Mouse (Mus musculus): ENCODE results near the gene Gm16223. TPM values are rescaled to one million over a fixed set of nuclear protein-coding genes. Genes with fewer than 3 reads are reported as not detected.

Gm16223 gene
- total and polyA plus RNA-seq, 3 experiments = not detected

- Histone ChIP-seq H3K27ac (ENCODE audit: control insufficient read depth, low read depth, low read length) (no peak overlapping the region), H3K27me3 (ENCODE audit: control insufficient read depth in 1 of 2, insufficient read depth in 2 of 2, low read length in 2 of 2) (no peaks in the 10 kb centered on the region), H3K79me2 (ENCODE audit: control insufficient read depth, insufficient read depth, low read length, poor library complexity) (no peaks in the 10 kb centered on the region), H3K36me3 (ENCODE audit: control insufficient read depth in 1 of 2, insufficient read depth in 2 of 2, low read length in 2 of 2) (no peaks in the 10 kb centered on the region), H3K4me1 (ENCODE audit: control insufficient read depth in 1 of 2, insufficient read depth in 2 of 2, low read length in 2 of 2) (no peaks in the 10 kb centered on the region), H3K9me3 (replicated peaks; ENCODE audit: insufficient read depth, low read length) (no peaks in the 10 kb centered on the region), H3K4me3 (ENCODE audit: control insufficient read depth in 1 of 2, insufficient read depth in 1 of 2, low read depth in 2 of 2, low read length in 2 of 2) (no peak overlapping the region), H3K9ac (ENCODE audit: control insufficient read depth, low read depth, low read length, poor library complexity, severe bottlenecking) (no peak overlapping the region)
- TF ChIP-seq SIN3A (IDR thresholded peaks at IDR 0.05; ENCODE audit: low read length) (no peak), ZMIZ1 (IDR thresholded peaks at IDR 0.05; ENCODE audit: low read depth, low read length) (no peak), POLR2AphosphoS5 (IDR thresholded peaks at IDR 0.05; ENCODE audit: borderline replicate concordance, low read depth, low read length) (no peak), JUND (IDR thresholded peaks at IDR 0.05; ENCODE audit: low read depth, low read length) (no peak), RAD21 (IDR thresholded peaks at IDR 0.05; ENCODE audit: low read depth, low read length) (no peak), KAT2A (conservative IDR thresholded peaks at IDR 0.05; ENCODE audit: low read depth, low read length) (no peak), MXI1 (IDR thresholded peaks at IDR 0.05; ENCODE audit: low read depth, low read length) (no peak), ZNF384 (IDR thresholded peaks at IDR 0.05; ENCODE audit: low read depth, low read length) (no peak), USF1 (IDR thresholded peaks at IDR 0.05; ENCODE audit: low read depth, low read length) (no peak), MAX (IDR thresholded peaks at IDR 0.05; ENCODE audit: low read length) (no peak), CHD2 (IDR thresholded peaks at IDR 0.05; ENCODE audit: low read length) (no peak), ETS1 (IDR thresholded peaks at IDR 0.05; ENCODE audit: low read depth, low read length) (no peak), CTCF (IDR thresholded peaks at IDR 0.05 in 2 of 3, conservative IDR thresholded peaks at IDR 0.05 in 1 of 3; ENCODE audit: control insufficient read depth in 1 of 3, insufficient read depth in 1 of 3, low read depth in 2 of 3, low read length in 3 of 3, poor library complexity in 1 of 3, severe bottlenecking in 1 of 3) (no peak), HCFC1 (IDR thresholded peaks at IDR 0.05; ENCODE audit: low read depth, low read length) (no peak), POLR2A (IDR thresholded peaks at IDR 0.05; ENCODE audit: control insufficient read depth in 1 of 2, insufficient read depth in 1 of 2, low read depth in 1 of 2, low read length in 2 of 2, poor library complexity in 1 of 2) (no peak), EP300 (IDR thresholded peaks at IDR 0.05; ENCODE audit: low read depth in 1 of 2, low read length in 2 of 2) (no peak), ELF1 (IDR thresholded peaks at IDR 0.05; ENCODE audit: low read depth, low read length) (no peak), TAL1 (IDR thresholded peaks at IDR 0.05; ENCODE audit: low read length) (no peak)
- DNase-seq (ENCODE audit: low read depth, low spot score) = no peak
Measured at GRCm38 (mm10) chr5:42065090-42065489, 2.7 kb upstream of the Gm16223 start.

- Histone ChIP-seq H3K9me3 (replicated peaks; ENCODE audit: insufficient read depth, low read length) (no peaks in the 10 kb centered on the region), H3K27ac (ENCODE audit: control insufficient read depth, low read depth, low read length) (no peak overlapping the region), H3K4me1 (ENCODE audit: control insufficient read depth in 1 of 2, insufficient read depth in 2 of 2, low read length in 2 of 2) (no peaks in the 10 kb centered on the region), H3K27me3 (ENCODE audit: control insufficient read depth in 1 of 2, insufficient read depth in 2 of 2, low read length in 2 of 2) (no peaks in the 10 kb centered on the region), H3K36me3 (ENCODE audit: control insufficient read depth in 1 of 2, insufficient read depth in 2 of 2, low read length in 2 of 2) (no peaks in the 10 kb centered on the region), H3K4me3 (ENCODE audit: control insufficient read depth in 1 of 2, insufficient read depth in 1 of 2, low read depth in 2 of 2, low read length in 2 of 2) (no peak overlapping the region), H3K79me2 (ENCODE audit: control insufficient read depth, insufficient read depth, low read length, poor library complexity) (no peaks in the 10 kb centered on the region), H3K9ac (ENCODE audit: control insufficient read depth, low read depth, low read length, poor library complexity, severe bottlenecking) (no peak overlapping the region)
- TF ChIP-seq RCOR1 (IDR thresholded peaks at IDR 0.05; ENCODE audit: low read depth, low read length) = no peak
- TF ChIP-seq USF2 (IDR thresholded peaks at IDR 0.05; ENCODE audit: borderline replicate concordance in 1 of 2, insufficient read depth in 1 of 2, low read depth in 1 of 2, low read length in 2 of 2) = no peak
- TF ChIP-seq MYB (IDR thresholded peaks at IDR 0.05; ENCODE audit: low read depth, low read length) = no peak
- TF ChIP-seq ZNF384 (IDR thresholded peaks at IDR 0.05; ENCODE audit: low read depth, low read length) = no peak
- no peak for TF ChIP-seq JUND (IDR thresholded peaks at IDR 0.05; ENCODE audit: low read depth, low read length)
- TF ChIP-seq TBP (IDR thresholded peaks at IDR 0.05; ENCODE audit: low read depth, low read length) = no peak
- no peak for TF ChIP-seq POLR2AphosphoS5 (IDR thresholded peaks at IDR 0.05; ENCODE audit: borderline replicate concordance, low read depth, low read length)
- no peak for TF ChIP-seq BHLHE40 (IDR thresholded peaks at IDR 0.05; ENCODE audit: borderline replicate concordance, low read depth, low read length)
- TF ChIP-seq MEF2A (IDR thresholded peaks at IDR 0.05; ENCODE audit: extremely low read depth, insufficient replicate concordance, low read depth, low read length, poor library complexity, severe bottlenecking) = no peak
- no peak for TF ChIP-seq MYC (IDR thresholded peaks at IDR 0.05; ENCODE audit: low read depth, low read length)
- TF ChIP-seq MAFK (IDR thresholded peaks at IDR 0.05; ENCODE audit: borderline replicate concordance, low read depth, low read length) = no peak
- TF ChIP-seq NRF1 (IDR thresholded peaks at IDR 0.05; ENCODE audit: insufficient read depth, low read depth, low read length, poor library complexity, severe bottlenecking) = no peak
- no peak for TF ChIP-seq UBTF (IDR thresholded peaks at IDR 0.05; ENCODE audit: borderline replicate concordance, insufficient read depth, low read depth, low read length)
- TF ChIP-seq MXI1 (IDR thresholded peaks at IDR 0.05; ENCODE audit: low read depth, low read length) = no peak
- no peak for TF ChIP-seq USF1 (IDR thresholded peaks at IDR 0.05; ENCODE audit: low read depth, low read length)
- TF ChIP-seq POLR2A (IDR thresholded peaks at IDR 0.05; ENCODE audit: control insufficient read depth in 1 of 2, insufficient read depth in 1 of 2, low read depth in 1 of 2, low read length in 2 of 2, poor library complexity in 1 of 2) = no peak
- TF ChIP-seq MAZ (IDR thresholded peaks at IDR 0.05; ENCODE audit: low read depth, low read length) = no peak
- TF ChIP-seq RAD21 (IDR thresholded peaks at IDR 0.05; ENCODE audit: low read depth, low read length) = no peak
- TF ChIP-seq ZC3H11A (IDR thresholded peaks at IDR 0.05; ENCODE audit: low read depth, low read length) = no peak
- DNase-seq (ENCODE audit: low read depth, low spot score) = no peak
Measured at GRCm38 (mm10) chr5:42067075-42067474, 685 bp upstream of the Gm16223 start.

Data from MEL (cell line).